Mouse (Mus musculus): ENCODE results near the gene Phactr4. TPM values are rescaled to one million over a fixed set of nuclear protein-coding genes. Genes with fewer than 3 reads are reported as not detected.
"Not testable (repeated sequence)": the region's sequence is repeated elsewhere in the genome, so short reads cannot be mapped to it uniquely, and the experiment has no call there.

Gene Phactr4
- total RNA-seq, 2 experiments from 2014 or later = 7.0 to 11.4 TPM

- intact Hi-C loops (cut with DNase I) = loop anchor here (5.0 kb wide), 1 partner anchor 92 kb away; the partner anchor contains the start of gene Sesn2
- DNase-seq (ENCODE audit: low spot score in 2 of 2) = no peak
These were observed 1.8 kb downstream of the Phactr4 start for GRCm38 (mm10) chr4:132420471-132420870.

GRCm38 (mm10) chr4:132415966-132416365 lies 6.3 kb downstream of the Phactr4 start:
- no peak for DNase-seq (ENCODE audit: low spot score in 2 of 2)
- intact Hi-C loops (cut with DNase I) = no loop called here

GRCm38 (mm10) chr4:132413257-132413656 lies 9.0 kb downstream of the Phactr4 start:
- intact Hi-C loops (cut with DNase I) = loop anchor here (5.0 kb wide), 1 partner anchor 61 kb away; the partner anchor contains the start of gene Rcc1
- DNase-seq (ENCODE audit: low spot score in 2 of 2) = not testable (repeated sequence)

- DNase-seq (ENCODE audit: low spot score in 2 of 2) = no peak
- intact Hi-C loops (cut with DNase I) = loop anchor here (5.0 kb wide), 1 partner anchor 59 kb away; the partner anchor contains the start of gene Rcc1
These were observed 10.8 kb downstream of the Phactr4 start for GRCm38 (mm10) chr4:132411322-132412094.

GRCm38 (mm10) chr4:132409587-132410229 lies 12.6 kb downstream of the Phactr4 start:
- DNase-seq (ENCODE audit: low spot score in 2 of 2) = no peak
- intact Hi-C loops (cut with DNase I) = loop anchor here (5.0 kb wide), 1 partner anchor 57 kb away; the partner anchor contains the start of gene Rcc1

- intact Hi-C loops (cut with DNase I) = no loop called here
- DNase-seq (ENCODE audit: low spot score in 2 of 2) = no peak
These were observed 15.7 kb downstream of the Phactr4 start for GRCm38 (mm10) chr4:132406393-132407189.

- no peak for DNase-seq (ENCODE audit: low spot score in 2 of 2)
- intact Hi-C loops (cut with DNase I) = no loop called here
These were observed 17.7 kb downstream of the Phactr4 start for GRCm38 (mm10) chr4:132404588-132404987.

GRCm38 (mm10) chr4:132403063-132403660 lies 19.1 kb downstream of the Phactr4 start:
- intact Hi-C loops (cut with DNase I) = no loop called here
- no peak for DNase-seq (ENCODE audit: low spot score in 2 of 2)

- intact Hi-C loops (cut with DNase I) = no loop called here
- no peak for DNase-seq (ENCODE audit: low spot score in 2 of 2)
These were observed 21.3 kb downstream of the Phactr4 start for GRCm38 (mm10) chr4:132401016-132401415.

GRCm38 (mm10) chr4:132398863-132399262 lies 23.4 kb downstream of the Phactr4 start:
- intact Hi-C loops (cut with DNase I) = no loop called here
- DNase-seq (ENCODE audit: low spot score in 2 of 2) = no peak

GRCm38 (mm10) chr4:132398045-132398774 lies 24.1 kb downstream of the Phactr4 start:
- DNase-seq (ENCODE audit: low spot score in 2 of 2) = peak; percentile 9 to 21
- intact Hi-C loops (cut with DNase I) = no loop called here

GRCm38 (mm10) chr4:132397120-132397519 lies 25.2 kb downstream of the Phactr4 start:
- DNase-seq (ENCODE audit: low spot score in 2 of 2) = no peak
- intact Hi-C loops (cut with DNase I) = no loop called here

GRCm38 (mm10) chr4:132396251-132396650 lies 26.0 kb downstream of the Phactr4 start:
- intact Hi-C loops (cut with DNase I) = no loop called here
- DNase-seq (ENCODE audit: low spot score in 2 of 2) = no peak

- no peak for DNase-seq (ENCODE audit: low spot score in 2 of 2)
- intact Hi-C loops (cut with DNase I) = no loop called here
These were observed 31.1 kb downstream of the Phactr4 start for GRCm38 (mm10) chr4:132391063-132391740.

- no peak for DNase-seq (ENCODE audit: low spot score in 2 of 2)
- intact Hi-C loops (cut with DNase I) = no loop called here
These were observed 33.0 kb downstream of the Phactr4 start for GRCm38 (mm10) chr4:132389302-132389701.

GRCm38 (mm10) chr4:132387617-132388016 lies 34.7 kb downstream of the Phactr4 start:
- DNase-seq (ENCODE audit: low spot score in 2 of 2) = no peak
- intact Hi-C loops (cut with DNase I) = no loop called here

- DNase-seq (ENCODE audit: low spot score in 2 of 2) = no peak
- intact Hi-C loops (cut with DNase I) = no loop called here
These were observed 35.4 kb downstream of the Phactr4 start for GRCm38 (mm10) chr4:132386846-132387245.

- no peak for DNase-seq (ENCODE audit: low spot score in 2 of 2)
- intact Hi-C loops (cut with DNase I) = no loop called here
These were observed 36.4 kb downstream of the Phactr4 start for GRCm38 (mm10) chr4:132385771-132386410.
